Mouse (Mus musculus) granulocyte monocyte progenitor cell, adult 5-6 weeks (primary cell): Measurements from ENCODE around the gene Ubxn6. TPM values are rescaled to one million over a fixed set of nuclear protein-coding genes. Genes with fewer than 3 reads are reported as not detected.

Experiments
- ATAC-seq: replicated peaks from 2 replicates; pipeline ENCODE4 v1.8.0; 2016; ENCODE audit warnings: mild to moderate bottlenecking, moderate TSS enrichment, inconsistent platforms; ENCODE audit not compliant: poor library complexity, severe bottlenecking
- total RNA-seq, 2 experiments: library from RNA; stranded (forward) in 1 of 2; stranded (reverse) in 1 of 2; fragments of 200-712, 200-1000 nt in 1 of 2; fragments of >200 nt in 1 of 2; fragmentation: Nextera tagmentation in 1 of 2; gene quantifications; 2 replicates each; pipeline ENCODE4 v1.2.3; 2014 to 2017

Gene Ubxn6
- total RNA-seq, 2 experiments from 2014 or later = 21.3 to 26.1 TPM

- ATAC-seq = no peak
Observed at GRCm38 (mm10) chr17:56027801-56028441, 46.9 kb downstream of the Ubxn6 start.

DNA sequence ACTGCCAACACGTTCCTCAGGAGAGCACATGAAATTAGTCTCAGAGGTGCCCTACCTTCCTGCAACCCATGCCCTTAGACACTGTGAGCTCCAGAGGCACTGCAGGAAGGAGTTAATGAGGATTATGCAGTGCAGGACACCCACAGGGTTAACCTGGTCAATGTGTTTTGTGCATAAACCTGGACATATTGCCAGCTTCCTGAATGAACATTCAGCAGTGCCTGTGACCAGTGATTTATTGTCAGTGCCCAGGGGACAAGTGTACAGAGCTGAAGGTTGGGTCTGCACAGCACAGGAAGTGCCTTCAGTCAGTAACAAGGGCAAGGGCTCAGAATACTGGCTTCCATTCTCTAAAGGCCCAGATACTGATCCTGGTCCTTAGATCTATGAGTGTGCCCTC lies 47.9 kb downstream of the Ubxn6 start:
- no peak for ATAC-seq

GRCm38 (mm10) chr17:56026303-56026702 lies 48.5 kb downstream of the Ubxn6 start:
- ATAC-seq = no peak

DNA sequence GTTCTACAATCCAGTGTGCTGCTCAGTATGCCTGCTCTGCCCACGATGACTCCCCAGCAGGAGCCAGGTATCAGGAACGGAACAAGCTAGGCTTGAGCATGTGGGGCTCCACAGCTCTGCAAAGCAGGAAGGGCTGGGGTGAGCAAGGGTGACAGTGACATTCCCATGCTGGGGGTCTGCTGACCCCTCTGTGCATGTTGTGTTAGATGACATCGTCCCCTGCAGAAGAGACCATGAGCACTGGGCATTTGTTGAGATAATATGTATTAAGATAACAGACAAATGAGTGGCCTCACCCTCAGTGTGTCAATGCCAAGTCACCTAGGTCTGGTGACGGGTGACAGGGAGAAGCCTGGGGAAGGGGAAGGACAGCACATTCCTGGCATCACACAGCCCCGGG lies 49.9 kb downstream of the Ubxn6 start:
- ATAC-seq = no peak

- no peak for ATAC-seq
Observed at GRCm38 (mm10) chr17:56024476-56024875, 50.4 kb downstream of the Ubxn6 start.

DNA sequence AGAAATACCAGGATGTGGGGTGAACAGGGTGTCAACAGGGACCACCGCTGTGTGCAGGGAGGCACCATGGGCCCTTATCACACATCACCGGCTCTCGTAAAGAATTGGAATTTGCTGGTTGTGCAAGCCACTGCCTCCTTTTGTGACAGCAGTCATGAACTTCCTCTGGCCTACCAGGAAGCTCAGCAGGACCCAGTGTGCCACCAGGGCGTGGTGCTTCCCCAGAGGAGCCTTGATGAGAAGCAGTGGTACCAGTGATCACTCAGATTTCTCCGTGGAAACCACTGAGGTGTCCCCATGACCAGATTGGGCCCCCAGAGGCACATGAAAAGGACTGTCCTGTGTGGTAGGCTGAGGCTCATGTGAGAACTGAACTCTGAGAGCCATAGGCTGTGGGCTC lies 51.4 kb downstream of the Ubxn6 start:
- peak; percentile 69 for ATAC-seq

GRCm38 (mm10) chr17:56022989-56023290 lies 51.9 kb downstream of the Ubxn6 start:
- ATAC-seq = no peak

- no peak for ATAC-seq
Observed at GRCm38 (mm10) chr17:56022131-56022988, 52.5 kb downstream of the Ubxn6 start.

- peak; percentile 43 for ATAC-seq
Observed at GRCm38 (mm10) chr17:56021161-56021910, 53.5 kb downstream of the Ubxn6 start.

DNA sequence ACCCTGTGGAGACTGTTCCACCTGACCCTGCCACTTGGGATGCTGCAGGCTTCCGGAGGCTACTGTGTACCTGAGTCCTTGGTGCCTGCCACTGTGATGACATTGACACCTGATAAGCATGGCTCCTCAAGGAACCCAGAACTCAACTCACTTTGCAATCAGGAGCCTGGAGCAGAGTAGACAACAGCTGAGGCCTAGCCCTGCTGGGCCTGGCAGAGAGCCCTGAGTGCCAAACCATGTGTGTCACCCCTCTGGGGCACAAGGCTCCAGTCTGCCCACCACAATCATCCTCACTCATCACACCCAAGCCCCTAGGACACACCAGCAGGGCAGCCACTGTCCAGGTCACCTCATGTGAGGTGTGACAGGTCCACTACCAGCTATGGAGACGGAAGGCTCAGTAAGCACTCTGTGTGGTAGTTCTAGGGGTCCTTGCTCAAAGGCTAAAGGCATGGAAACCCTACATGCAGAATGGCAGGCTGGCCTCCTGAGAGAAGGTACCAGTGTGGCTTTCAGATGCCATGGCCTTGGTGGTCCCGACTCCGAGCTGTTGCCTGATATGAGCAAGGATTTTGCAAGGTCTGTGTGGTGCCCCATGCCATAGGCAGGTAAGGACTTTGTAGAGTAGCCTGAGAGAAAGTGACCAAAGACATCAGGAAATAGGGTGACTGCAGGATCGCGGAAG lies 54.3 kb downstream of the Ubxn6 start:
- no peak for ATAC-seq

DNA sequence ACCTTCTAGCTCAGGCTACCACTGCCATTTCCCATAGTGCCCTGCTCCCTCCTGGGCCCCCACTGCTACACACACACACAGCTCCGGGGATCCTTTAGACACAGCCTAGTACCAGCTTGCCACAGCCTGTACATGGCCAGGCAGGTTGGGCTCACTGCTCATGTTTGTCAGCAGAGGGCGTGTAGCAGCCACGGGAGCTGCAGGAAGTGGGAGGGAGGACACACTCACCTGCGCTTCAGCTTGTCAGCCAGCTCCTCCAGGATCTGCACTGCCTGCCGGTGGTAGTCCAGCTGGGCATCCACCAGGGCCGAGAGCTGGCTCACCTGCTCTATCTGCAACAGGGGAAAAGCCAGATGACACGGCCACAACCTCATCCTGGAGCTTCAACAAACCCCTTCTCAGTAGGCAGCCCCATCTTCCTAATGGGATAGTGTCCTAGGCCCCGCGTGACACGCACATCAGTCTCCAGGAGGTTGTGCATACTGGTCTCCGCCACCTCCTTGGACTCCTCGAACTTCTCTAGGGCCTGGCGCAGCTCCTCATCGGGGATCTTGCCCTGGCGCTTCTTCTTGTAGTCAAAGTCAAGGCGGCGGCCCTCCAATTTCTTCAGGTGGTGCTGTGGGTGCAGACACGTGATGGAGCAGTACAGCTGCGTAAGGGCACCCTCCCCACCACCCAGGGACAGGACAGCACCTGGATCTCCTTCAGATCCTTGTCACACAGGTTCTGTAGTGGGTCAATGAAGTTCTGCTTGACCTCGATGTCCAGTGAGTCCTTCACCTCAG lies 56.3 kb downstream of the Ubxn6 start:
- no peak for ATAC-seq

DNA sequence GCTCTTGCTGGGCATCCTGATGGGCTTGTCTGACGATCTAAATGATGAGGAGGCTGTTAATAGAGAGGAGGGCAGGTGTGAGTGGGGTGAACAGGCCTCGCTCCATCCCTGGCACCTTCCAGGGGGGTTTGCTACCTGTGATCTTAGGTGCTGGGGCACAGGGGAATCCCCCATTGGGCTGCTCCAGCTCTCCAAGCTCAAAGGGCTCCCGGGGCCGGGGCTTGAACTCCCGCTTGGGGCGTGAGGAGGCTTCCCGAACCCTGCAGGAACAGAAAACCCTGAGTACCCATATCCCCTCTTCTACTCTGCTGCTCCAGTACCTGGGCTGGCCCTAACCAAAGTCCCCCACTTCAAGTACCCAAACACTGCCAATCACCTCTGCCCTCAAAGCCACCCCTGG lies 57.0 kb downstream of the Ubxn6 start:
- no peak for ATAC-seq

Other genes with a start within 250 kb of the Ubxn6 start
- 11.4 and 11.6 TPM in 2 replicates for gene Zfp119a, start 196.1 kb downstream of the Ubxn6 start, total RNA-seq (2014; fragmentation: Nextera tagmentation)
- gene Zfp119a, start 196.1 kb downstream of the Ubxn6 start, total RNA-seq (2017) = 3.5 and 5.8 TPM in 2 replicates
- gene Zfp959, start 182.9 kb downstream of the Ubxn6 start, total RNA-seq (2014; fragmentation: Nextera tagmentation) = 11.0 and 15.7 TPM in 2 replicates
- 13.2 and 15.8 TPM in 2 replicates for gene Zfp959, start 182.9 kb downstream of the Ubxn6 start, total RNA-seq (2017)
- 2.1 and 5.4 TPM in 2 replicates for gene Zfp119b, start 125.5 kb downstream of the Ubxn6 start, total RNA-seq (2014; fragmentation: Nextera tagmentation)
- gene Zfp119b, start 125.5 kb downstream of the Ubxn6 start, total RNA-seq (2017) = 4.8 and 6.8 TPM in 2 replicates
- 16.8 and 36.8 TPM in 2 replicates for gene Ebi3, start 122.4 kb downstream of the Ubxn6 start, total RNA-seq (2014; fragmentation: Nextera tagmentation)
- 10.9 and 12.6 TPM in 2 replicates for gene Ebi3, start 122.4 kb downstream of the Ubxn6 start, total RNA-seq (2017)
- 15.1 and 15.4 TPM in 2 replicates for gene Yju2, start 115.9 kb downstream of the Ubxn6 start, total RNA-seq (2014; fragmentation: Nextera tagmentation)
- 17.2 and 30.9 TPM in 2 replicates for gene Yju2, start 115.9 kb downstream of the Ubxn6 start, total RNA-seq (2017)
- gene Shd, start 104.6 kb downstream of the Ubxn6 start, total RNA-seq (2014; fragmentation: Nextera tagmentation) = 1.6 TPM in 1 of 2 replicates, not detected in the other
- gene Shd, start 104.6 kb downstream of the Ubxn6 start, total RNA-seq (2017) = not detected in 2 replicates
- not detected in 2 replicates for gene Fsd1, start 88.5 kb downstream of the Ubxn6 start, total RNA-seq (2014; fragmentation: Nextera tagmentation)
- gene Fsd1, start 88.5 kb downstream of the Ubxn6 start, total RNA-seq (2017) = not detected in 2 replicates
- gene Stap2, start 69.4 kb downstream of the Ubxn6 start, total RNA-seq (2014; fragmentation: Nextera tagmentation) = not detected in 2 replicates
- gene Stap2, start 69.4 kb downstream of the Ubxn6 start, total RNA-seq (2017) = 0.36 TPM in 1 of 2 replicates, not detected in the other
- gene Mpnd, start 69.3 kb downstream of the Ubxn6 start, total RNA-seq (2014; fragmentation: Nextera tagmentation) = 22.0 and 30.8 TPM in 2 replicates
- gene Mpnd, start 69.3 kb downstream of the Ubxn6 start, total RNA-seq (2017) = 45.8 and 62.2 TPM in 2 replicates
- gene Sh3gl1, start 38.4 kb downstream of the Ubxn6 start, total RNA-seq (2014; fragmentation: Nextera tagmentation) = 23.8 and 29.4 TPM in 2 replicates
- 23.0 and 25.3 TPM in 2 replicates for gene Sh3gl1, start 38.4 kb downstream of the Ubxn6 start, total RNA-seq (2017)
- gene Chaf1a, start 34.6 kb downstream of the Ubxn6 start, total RNA-seq (2014; fragmentation: Nextera tagmentation) = 36.0 and 39.4 TPM in 2 replicates
- gene Chaf1a, start 34.6 kb downstream of the Ubxn6 start, total RNA-seq (2017) = 32.1 and 36.0 TPM in 2 replicates
- 70.7 and 83.3 TPM in 2 replicates for gene Hdgfl2, start 4.6 kb upstream of the Ubxn6 start, total RNA-seq (2014; fragmentation: Nextera tagmentation)
- 65.1 and 77.6 TPM in 2 replicates for gene Hdgfl2, start 4.6 kb upstream of the Ubxn6 start, total RNA-seq (2017)
- gene Plin4, start 34.8 kb upstream of the Ubxn6 start, total RNA-seq (2014; fragmentation: Nextera tagmentation) = not detected in 2 replicates
- not detected in 2 replicates for gene Plin4, start 34.8 kb upstream of the Ubxn6 start, total RNA-seq (2017)
- gene Plin5, start 42.6 kb upstream of the Ubxn6 start, total RNA-seq (2014; fragmentation: Nextera tagmentation) = not detected in 2 replicates
- gene Plin5, start 42.6 kb upstream of the Ubxn6 start, total RNA-seq (2017) = 0.09 TPM in 1 of 2 replicates, not detected in the other
- 0.45 and 0.96 TPM in 2 replicates for gene Lrg1, start 47.0 kb upstream of the Ubxn6 start, total RNA-seq (2014; fragmentation: Nextera tagmentation)
- 0.69 and 2.6 TPM in 2 replicates for gene Lrg1, start 47.0 kb upstream of the Ubxn6 start, total RNA-seq (2017)
- 4.3 and 5.1 TPM in 2 replicates for gene Sema6b, start 65.3 kb upstream of the Ubxn6 start, total RNA-seq (2014; fragmentation: Nextera tagmentation)
- gene Sema6b, start 65.3 kb upstream of the Ubxn6 start, total RNA-seq (2017) = 6.0 and 7.7 TPM in 2 replicates
- 1.0 and 1.1 TPM in 2 replicates for gene Tnfaip8l1, start 87.4 kb upstream of the Ubxn6 start, total RNA-seq (2014; fragmentation: Nextera tagmentation)
- 2.0 and 2.7 TPM in 2 replicates for gene Tnfaip8l1, start 87.4 kb upstream of the Ubxn6 start, total RNA-seq (2017)
- gene Mydgf, start 108.9 kb upstream of the Ubxn6 start, total RNA-seq (2014; fragmentation: Nextera tagmentation) = 62.2 and 62.6 TPM in 2 replicates
- gene Mydgf, start 108.9 kb upstream of the Ubxn6 start, total RNA-seq (2017) = 51.1 and 54.4 TPM in 2 replicates
- 39.7 and 46.0 TPM in 2 replicates for gene Dpp9, start 143.9 kb upstream of the Ubxn6 start, total RNA-seq (2014; fragmentation: Nextera tagmentation)
- 14.0 and 19.6 TPM in 2 replicates for gene Dpp9, start 143.9 kb upstream of the Ubxn6 start, total RNA-seq (2017)
- gene Fem1a, start 181.8 kb upstream of the Ubxn6 start, total RNA-seq (2014; fragmentation: Nextera tagmentation) = 16.8 and 17.3 TPM in 2 replicates
- gene Fem1a, start 181.8 kb upstream of the Ubxn6 start, total RNA-seq (2017) = 25.6 and 26.5 TPM in 2 replicates
- 8.2 and 14.5 TPM in 2 replicates for gene Ticam1, start 201.8 kb upstream of the Ubxn6 start, total RNA-seq (2014; fragmentation: Nextera tagmentation)
- 2.7 and 6.1 TPM in 2 replicates for gene Ticam1, start 201.8 kb upstream of the Ubxn6 start, total RNA-seq (2017)
- gene Plin3, start 217.8 kb upstream of the Ubxn6 start, total RNA-seq (2014; fragmentation: Nextera tagmentation) = 17.0 and 19.3 TPM in 2 replicates
- 29.0 and 29.2 TPM in 2 replicates for gene Plin3, start 217.8 kb upstream of the Ubxn6 start, total RNA-seq (2017)
- gene Arrdc5, start 225.3 kb upstream of the Ubxn6 start, total RNA-seq (2014; fragmentation: Nextera tagmentation) = not detected in 2 replicates
- gene Arrdc5, start 225.3 kb upstream of the Ubxn6 start, total RNA-seq (2017) = not detected in 2 replicates
- gene Uhrf1, start 228.3 kb upstream of the Ubxn6 start, total RNA-seq (2014; fragmentation: Nextera tagmentation) = 149 and 159 TPM in 2 replicates
- 168 and 171 TPM in 2 replicates for gene Uhrf1, start 228.3 kb upstream of the Ubxn6 start, total RNA-seq (2017)